Mouse (Mus musculus) hindbrain, postnatal 0 days (tissue): ENCODE data around the gene Arhgap20. TPM values are rescaled to one million over a fixed set of nuclear protein-coding genes. Genes with fewer than 3 reads are reported as not detected.

Experiments
- ATAC-seq: fragments of 200-750 bp; cut with Nextera tagmentation; 2 replicates; pipeline ENCODE4 v1.8.0; 2017; ENCODE audit warnings: mild to moderate bottlenecking, moderate TSS enrichment, moderate library complexity
- DNase-seq: peaks from one replicate; pipeline ENCODE4 v3.0.0-alpha.2; 2015; ENCODE audit warnings: low spot score
- H3K27ac ChIP-seq: fragments of 300-500 bp; sonication (generic); 2 replicates; pipeline ENCODE4 v1.5.1; 2014; ENCODE audit warnings: mild to moderate bottlenecking
- H3K27me3 ChIP-seq: fragments of 300-500 bp; sonication (generic); 2 replicates; pipeline ENCODE4 v1.6.1; 2014; ENCODE audit warnings: low read length, mixed read lengths; ENCODE audit not compliant: insufficient read depth
- H3K36me3 ChIP-seq: fragments of 300-500 bp; sonication (generic); 2 replicates; pipeline ENCODE4 v1.6.1; 2014; ENCODE audit warnings: low read length, mixed read lengths; ENCODE audit not compliant: insufficient read depth
- H3K4me1 ChIP-seq: fragments of 300-500 bp; sonication (generic); 2 replicates; pipeline ENCODE4 v1.6.1; 2014; ENCODE audit warnings: antibody characterized with exemption, low read length, mixed read lengths; ENCODE audit not compliant: insufficient read depth
- H3K4me2 ChIP-seq: fragments of 300-500 bp; sonication (generic); 2 replicates; pipeline ENCODE4 v1.6.1; 2014; ENCODE audit warnings: low read depth, mild to moderate bottlenecking, low read length, moderate library complexity, mixed read lengths
- H3K4me3 ChIP-seq: fragments of 300-500 bp; sonication (generic); 2 replicates; pipeline ENCODE4 v1.5.1; 2014; ENCODE audit warnings: low read length
- H3K9ac ChIP-seq: fragments of 300-500 bp; sonication (generic); replicated peaks from 2 replicates; pipeline ENCODE4 v1.6.1; 2014; ENCODE audit warnings: mild to moderate bottlenecking, low read length, moderate library complexity, mixed read lengths
- H3K9me3 ChIP-seq: fragments of 300-500 bp; sonication (generic); 2 replicates; pipeline ENCODE4 v1.6.1; 2016; ENCODE audit warnings: low read length, mixed read lengths
- CTCF ChIP-seq: IDR thresholded peaks from 2 replicates; pipeline ENCODE4 v1.5.1; 2016; ENCODE audit warnings: antibody characterized with exemption, control low read depth, low read depth
- WGBS: fragments of 180-500 bp; shearing (Covaris S2); extraction: QIAGEN DNeasy Blood & Tissue Kit; methylation state at CpG from one replicate; pipeline ENCODE4 v1.1.7; 2014; 5-methylcytosine and 5-hydroxymethylcytosine counted together
- polyA plus RNA-seq: library from polyadenylated mRNA; unstranded; fragments of >200 nt; fragmentation: Nextera tagmentation; extraction: Ambion mirVana; gene quantifications from 2 replicates; pipeline ENCODE4 v1.2.1, GENCODE M21; 2015
- total RNA-seq: library from RNA; depleted of rRNA; stranded (reverse); fragments of >200 nt; gene quantifications from 2 replicates; pipeline ENCODE4 v1.2.3, GENCODE M21; 2014; rRNA removed

Arhgap20 gene
- total and polyA plus RNA-seq, 2 experiments from 2014 or later, result 30.5 to 34.8 TPM

GRCm38 (mm10) chr9:51874348-51874747 lies 109.2 kb downstream of the Arhgap20 start:
- DNase-seq, result no peak
- H3K36me3 ChIP-seq, result no peaks in the 10 kb centered on the region

GRCm38 (mm10) chr9:51875531-51875930 lies 110.4 kb downstream of the Arhgap20 start:
- 92% methylated on average over 20 of the region's 20 CpGs for WGBS
- Histone ChIP-seq H3K27ac (no peak overlapping the region), H3K9ac (no peak overlapping the region), H3K9me3 (no peaks in the 10 kb centered on the region), H3K36me3 (no peaks in the 10 kb centered on the region), H3K4me3 (no peak overlapping the region), H3K4me2 (no peak overlapping the region), H3K4me1 (no peaks in the 10 kb centered on the region), H3K27me3 (no peaks in the 10 kb centered on the region)
- ATAC-seq (no peak), DNase-seq (no peak)
- TF ChIP-seq CTCF, result no peak

More at GRCm38 (mm10) chr9:51874348-51874747, 109.2 kb downstream of the Arhgap20 start:
- no peak for ATAC-seq
- 49% methylated on average over 4 of the region's 4 CpGs for WGBS
- H3K9ac ChIP-seq, result no peak overlapping the region
- no peaks in the 10 kb centered on the region for H3K27me3 ChIP-seq
- H3K9me3 ChIP-seq, result no peaks in the 10 kb centered on the region
- H3K4me3 ChIP-seq, result no peak overlapping the region
- no peak for TF ChIP-seq CTCF
- H3K4me1 ChIP-seq, result no peaks in the 10 kb centered on the region
- no peak overlapping the region for H3K4me2 ChIP-seq
- H3K27ac ChIP-seq, result no peak overlapping the region

DNA sequence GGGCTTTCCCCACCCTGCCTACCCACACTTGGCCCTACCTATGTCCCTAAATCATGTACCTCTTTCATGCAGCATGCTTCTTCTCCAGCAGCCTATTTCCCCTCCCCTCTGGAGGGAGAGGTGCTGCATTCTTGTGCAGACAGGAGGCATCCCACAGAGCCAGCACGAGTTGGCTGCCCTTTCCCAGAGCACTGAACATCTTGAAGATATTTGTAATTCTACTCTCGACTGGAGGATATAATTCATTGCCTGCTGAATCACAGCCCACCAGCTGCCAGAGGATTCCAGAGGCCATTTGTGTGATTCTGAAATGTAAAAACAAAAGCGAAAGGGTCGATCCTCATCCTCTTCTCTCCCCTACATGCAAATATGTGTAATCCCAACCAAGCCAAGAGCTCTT lies 116.2 kb downstream of the Arhgap20 start:
- WGBS, result 46% methylated on average over 4 of the region's 4 CpGs

DNA sequence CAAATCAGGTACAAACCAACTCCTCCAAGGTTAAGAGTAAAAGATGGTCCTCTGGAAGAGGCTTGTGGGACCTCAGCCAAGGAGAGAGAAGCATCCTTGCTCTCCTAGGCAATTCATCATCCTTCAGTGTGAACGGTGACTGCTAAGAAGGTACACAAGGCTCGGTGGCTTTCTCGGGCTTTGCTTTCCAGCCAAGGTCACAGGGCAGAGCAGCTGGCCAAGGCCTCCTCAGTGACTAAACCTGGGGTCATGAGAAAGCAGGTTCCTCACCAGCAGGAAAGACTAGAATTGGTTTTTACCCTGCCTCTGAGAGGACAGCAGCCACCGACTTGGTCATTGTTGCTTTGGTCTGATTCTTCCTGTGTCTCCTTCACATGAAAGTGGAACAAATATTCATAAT lies 116.7 kb downstream of the Arhgap20 start:
- Histone ChIP-seq H3K27ac (no peak overlapping the region), H3K27me3 (no peaks in the 10 kb centered on the region), H3K4me1 (no peaks in the 10 kb centered on the region), H3K9me3 (no peaks in the 10 kb centered on the region), H3K9ac (no peak overlapping the region), H3K4me3 (no peak overlapping the region), H3K36me3 (no peaks in the 10 kb centered on the region), H3K4me2 (no peak overlapping the region)
- TF ChIP-seq CTCF, result no peak
- 68% methylated on average over 4 of the region's 4 CpGs for WGBS
- DNase-seq (no peak), ATAC-seq (no peak)

More for the DNA sequence above, 116.2 kb downstream of the Arhgap20 start:
- H3K9ac ChIP-seq, result no peak overlapping the region
- H3K36me3 ChIP-seq, result no peaks in the 10 kb centered on the region
- ATAC-seq, result no peak
- H3K4me1 ChIP-seq, result no peaks in the 10 kb centered on the region
- H3K27ac ChIP-seq, result no peak overlapping the region
- no peak overlapping the region for H3K4me3 ChIP-seq
- no peaks in the 10 kb centered on the region for H3K9me3 ChIP-seq
- no peaks in the 10 kb centered on the region for H3K27me3 ChIP-seq
- no peak overlapping the region for H3K4me2 ChIP-seq
- TF ChIP-seq CTCF, result no peak
- peak; percentile 25 for DNase-seq

- DNase-seq (no peak), ATAC-seq (no peak)
- Histone ChIP-seq H3K9me3 (no peaks in the 10 kb centered on the region), H3K4me2 (no peak overlapping the region), H3K27ac (no peak overlapping the region), H3K27me3 (no peaks in the 10 kb centered on the region), H3K4me1 (no peaks in the 10 kb centered on the region), H3K9ac (no peak overlapping the region), H3K36me3 (no peaks in the 10 kb centered on the region), H3K4me3 (no peak overlapping the region)
- no peak for TF ChIP-seq CTCF
- WGBS, result 74% methylated on average over 4 of the region's 4 CpGs
Observed at GRCm38 (mm10) chr9:51883319-51883718, 118.2 kb downstream of the Arhgap20 start.

GRCm38 (mm10) chr9:51892921-51893320 lies 127.8 kb downstream of the Arhgap20 start:
- Histone ChIP-seq H3K9me3 (no peaks in the 10 kb centered on the region), H3K36me3 (no peaks in the 10 kb centered on the region), H3K4me2 (no peak overlapping the region), H3K9ac (no peak overlapping the region), H3K4me1 (no peaks in the 10 kb centered on the region), H3K4me3 (no peak overlapping the region), H3K27me3 (no peaks in the 10 kb centered on the region), H3K27ac (no peak overlapping the region)
- ATAC-seq, result no peak
- no peak for TF ChIP-seq CTCF
- DNase-seq, result no peak
- 83% methylated on average over 1 of the region's 1 CpGs for WGBS

Other genes starting within 250 kb of the Arhgap20 start
- gene Fdx1, start 198.2 kb downstream of the Arhgap20 start, total RNA-seq, result 13.2 and 18.9 TPM in 2 replicates
- gene Fdx1, start 198.2 kb downstream of the Arhgap20 start, polyA plus RNA-seq, result 47.6 and 50.7 TPM in 2 replicates